Mouse (Mus musculus) CH12.LX (cell line): ENCODE measurements around the gene Paics. TPM values are rescaled to one million over a fixed set of nuclear protein-coding genes. Genes with fewer than 3 reads are reported as not detected.

Source experiments
- DNase-seq: peaks from one replicate; pipeline ENCODE4 v3.0.0-alpha.2; 2013; ENCODE audit errors: extremely low read depth
- H3K27ac ChIP-seq: 2 replicates; pipeline ENCODE4 v1.5.1; 2012; ENCODE audit warnings: low read depth, mild to moderate bottlenecking, control low read depth, moderate library complexity; ENCODE audit not compliant: insufficient read depth
- H3K27me3 ChIP-seq: replicated peaks from 2 replicates; pipeline ENCODE3; 2012; ENCODE audit warnings: inconsistent platforms
- H3K36me3 ChIP-seq, 2 experiments: replicated peaks in 1 of 2; 2 replicates each; pipeline versions ENCODE3 to v1.6.1; 2012; ENCODE audit warnings: inconsistent platforms in 1 of 2, low read length in 1 of 2, mild to moderate bottlenecking in 1 of 2, mixed read lengths in 1 of 2, moderate library complexity in 1 of 2; ENCODE audit not compliant: control insufficient read depth in 1 of 2, insufficient read depth in 1 of 2
- H3K4me1 ChIP-seq, 2 experiments: 2 replicates each; pipeline ENCODE4 v1.6.1; 2012; ENCODE audit warnings: inconsistent platforms in 1 of 2, moderate library complexity in 1 of 2; ENCODE audit not compliant: insufficient read depth in 2 of 2, control insufficient read depth in 1 of 2
- H3K4me2 ChIP-seq: 2 replicates; pipeline ENCODE4 v1.6.1; 2012; ENCODE audit warnings: low read depth, mild to moderate bottlenecking, control low read depth; ENCODE audit not compliant: poor library complexity, insufficient read depth, severe bottlenecking
- H3K4me3 ChIP-seq, 3 experiments: fragments of 150-350 bp in 1 of 3; sonication (generic) in 1 of 3; replicated peaks in 1 of 3; 2 replicates each; pipeline versions ENCODE3 to v1.5.1; 2011 to 2012; ENCODE audit warnings: low read depth in 2 of 3, low read length in 2 of 3, mild to moderate bottlenecking in 2 of 3, moderate library complexity in 2 of 3, control low read depth in 1 of 3, improper control_type of control experiment in 1 of 3, inconsistent platforms in 1 of 3, mixed read lengths in 1 of 3; ENCODE audit not compliant: poor library complexity in 1 of 3
- H3K79me2 ChIP-seq: replicated peaks from 2 replicates; pipeline ENCODE4 v1.6.1; 2012; ENCODE audit warnings: mild to moderate bottlenecking, moderate library complexity; ENCODE audit not compliant: control insufficient read depth, poor library complexity, insufficient read depth, severe bottlenecking; ENCODE audit errors: extremely low read depth
- H3K9ac ChIP-seq: 2 replicates; pipeline ENCODE4 v1.6.1; 2012; ENCODE audit warnings: low read depth, mild to moderate bottlenecking, control low read depth, moderate library complexity; ENCODE audit not compliant: insufficient read depth
- H3K9me3 ChIP-seq: replicated peaks from 2 replicates; pipeline ENCODE3; 2012; ENCODE audit warnings: low read length, inconsistent platforms, mixed read lengths
- CTCF ChIP-seq, 2 experiments: IDR thresholded peaks in 1 of 2; conservative IDR thresholded peaks in 1 of 2; 2 replicates each; pipeline ENCODE4 v1.5.1; 2011 to 2012; ENCODE audit warnings: low read depth in 2 of 2, low read length in 2 of 2, improper control_type of control experiment in 1 of 2, inconsistent platforms in 1 of 2, mild to moderate bottlenecking in 1 of 2, moderate library complexity in 1 of 2
- E2F4 ChIP-seq: IDR thresholded peaks from 2 replicates; pipeline ENCODE4 v1.6.1; 2011; ENCODE audit warnings: low read depth, low read length, improper control_type of control experiment; ENCODE audit not compliant: insufficient replicate concordance
- IRF4 ChIP-seq: IDR thresholded peaks from 2 replicates; pipeline ENCODE4 v1.6.1; 2014; ENCODE audit warnings: low read depth, mild to moderate bottlenecking, inconsistent platforms, low read length, improper control_type of control experiment
- JUND ChIP-seq: conservative IDR thresholded peaks from 2 replicates; pipeline ENCODE4 v1.6.1; 2011; ENCODE audit warnings: low read depth, low read length, improper control_type of control experiment
- MAFK ChIP-seq: IDR thresholded peaks from 2 replicates; pipeline ENCODE4 v1.6.1; 2011; ENCODE audit warnings: low read length, improper control_type of control experiment; ENCODE audit not compliant: insufficient replicate concordance
- NRF1 ChIP-seq: IDR thresholded peaks from 2 replicates; pipeline ENCODE4 v1.6.1; 2014; ENCODE audit warnings: low read depth, mild to moderate bottlenecking, inconsistent platforms, low read length, improper control_type of control experiment, moderate library complexity
- RAD21 ChIP-seq: IDR thresholded peaks from 2 replicates; pipeline ENCODE4 v1.6.1; 2011; ENCODE audit warnings: low read depth, mild to moderate bottlenecking, low read length, improper control_type of control experiment, moderate library complexity
- TBP ChIP-seq: conservative IDR thresholded peaks from 2 replicates; pipeline ENCODE4 v1.6.1; 2011; ENCODE audit warnings: low read depth, low read length, improper control_type of control experiment
- UBTF ChIP-seq: IDR thresholded peaks from 2 replicates; pipeline ENCODE4 v1.6.1; 2012; ENCODE audit warnings: low read depth, mild to moderate bottlenecking, inconsistent platforms, low read length, improper control_type of control experiment, moderate library complexity
- dilution Hi-C: fragments of 300-500 bp; cut with MboI; formaldehyde crosslinking; loops from 2 replicates; pipeline ENCODE4 v1.14.3; 2020; ENCODE audit warnings: low sequenced_read_pairs; ENCODE audit not compliant: extremely low pct_unique_long_range_greater_than_20kb, extremely low pct_ligation_motif_present
- in situ Hi-C: fragments of 300-500 bp; cut with MboI; formaldehyde crosslinking; loops from 3 replicates; pipeline ENCODE4 v1.14.3; 2019; ENCODE audit warnings: low sequenced_read_pairs, low pct_ligation_motif_present, low pct_unique_long_range_greater_than_20kb, mixed read lengths
- polyA plus RNA-seq: library from polyadenylated mRNA; unstranded; fragments of >175 nt; gene quantifications from 2 replicates; pipeline ENCODE4 v1.2.1, GENCODE M21; 2012; ENCODE audit warnings: low read depth; ENCODE audit not compliant: insufficient read length
- total RNA-seq, 2 experiments: library from RNA; depleted of rRNA; stranded (reverse); fragments of 300-350 nt in 1 of 2; fragments of >200 nt in 1 of 2; gene quantifications; 2 replicates each; pipeline ENCODE4 v1.2.3; 2012 to 2014

The Paics gene
- total and polyA plus RNA-seq, 3 experiments: 259 to 440 (median 274) TPM

- Histone ChIP-seq H3K4me1 (peaks cover 0 to 41% of the 10 kb centered on the region in 2 experiments; a peak in 2 of 4 replicates), H3K27me3 (no peaks in the 10 kb centered on the region), H3K36me3 (peaks cover 26 to 50% of the 10 kb centered on the region in 2 experiments), H3K27ac (no peak overlapping the region), H3K4me3 (no peak overlapping the region), H3K4me2 (peak overlapping the region; percentile 30; the same call in 1 of the 2 replicates), H3K9ac (0 out of 2 replicates have a peak overlapping the region, but pooled peaks have one; percentile 2), H3K79me2 (peaks cover 61% of the 10 kb centered on the region)
- DNase-seq: peak; percentile 47
- TF ChIP-seq MAFK (no peak), TBP (0 out of 2 replicates have a peak, but pooled peaks have one; percentile 16)
- TF ChIP-seq, all 38 proteins: peak for 1
- H3K9me3 ChIP-seq: no peaks in the 10 kb centered on the region
- in situ Hi-C loops (loop anchor here (5.0 kb wide), 1 partner anchor 42 kb away; no protein-coding TSS in a partner anchor), dilution Hi-C loops (no loop called here)
These were observed 3.3 kb downstream of the Paics start for GRCm38 (mm10) chr5:76954271-76954900.

GRCm38 (mm10) chr5:76955474-76955873 is 4.4 kb downstream of the Paics start:
- no peaks in the 10 kb centered on the region for H3K9me3 ChIP-seq
- H3K4me1 ChIP-seq: peaks cover 0 to 41% of the 10 kb centered on the region in 2 experiments; a peak in 2 of 4 replicates
- dilution Hi-C loops (no loop called here), in situ Hi-C loops (no loop called here)
- 0 out of 2 replicates have a peak overlapping the region, but pooled peaks have one; percentile 6 for H3K9ac ChIP-seq
- H3K4me3 ChIP-seq: no peak overlapping the region
- H3K4me2 ChIP-seq: no peak overlapping the region
- H3K27ac ChIP-seq: no peak overlapping the region
- no peaks in the 10 kb centered on the region for H3K27me3 ChIP-seq
- no peak for TF ChIP-seq NRF1
- TF ChIP-seq IRF4: no peak
- TF ChIP-seq JUND: no peak
- TF ChIP-seq UBTF: no peak
- no peak for TF ChIP-seq E2F4
- DNase-seq: no peak
- H3K79me2 ChIP-seq: peaks cover 50% of the 10 kb centered on the region
- H3K36me3 ChIP-seq: peaks cover 32 to 60% of the 10 kb centered on the region in 2 experiments

- dilution Hi-C loops: no loop called here
These were observed 6.8 kb downstream of the Paics start for GRCm38 (mm10) chr5:76957954-76958353.

More at GRCm38 (mm10) chr5:76957954-76958353, 6.8 kb downstream of the Paics start:
- Histone ChIP-seq H3K36me3 (peaks cover 48 to 83% of the 10 kb centered on the region in 2 experiments), H3K9ac (no peak overlapping the region), H3K4me3 (no peak overlapping the region), H3K27me3 (no peaks in the 10 kb centered on the region), H3K4me2 (no peak overlapping the region), H3K79me2 (peaks cover 33% of the 10 kb centered on the region), H3K9me3 (no peaks in the 10 kb centered on the region), H3K4me1 (peaks cover 0 to 41% of the 10 kb centered on the region in 2 experiments; a peak in 2 of 4 replicates), H3K27ac (no peak overlapping the region)
- TF ChIP-seq RAD21: no peak
- peak in 1 of 2 experiments; percentile 36; a peak in 1 of 4 replicates for TF ChIP-seq CTCF (conservative IDR thresholded peaks at IDR 0.05 in 1 of 2, IDR thresholded peaks at IDR 0.05 in 1 of 2; ENCODE audit: low read depth in 2 of 2, low read length in 2 of 2)
- in situ Hi-C loops: no loop called here
- DNase-seq: peak; percentile 33
